Mouse (Mus musculus): ENCODE measurements around the gene Nfkbie. TPM values are rescaled to one million over a fixed set of nuclear protein-coding genes. Genes with fewer than 3 reads are reported as not detected.

Nfkbie gene
- polyA plus RNA-seq, 1 experiment: 12.5 TPM

DNA sequence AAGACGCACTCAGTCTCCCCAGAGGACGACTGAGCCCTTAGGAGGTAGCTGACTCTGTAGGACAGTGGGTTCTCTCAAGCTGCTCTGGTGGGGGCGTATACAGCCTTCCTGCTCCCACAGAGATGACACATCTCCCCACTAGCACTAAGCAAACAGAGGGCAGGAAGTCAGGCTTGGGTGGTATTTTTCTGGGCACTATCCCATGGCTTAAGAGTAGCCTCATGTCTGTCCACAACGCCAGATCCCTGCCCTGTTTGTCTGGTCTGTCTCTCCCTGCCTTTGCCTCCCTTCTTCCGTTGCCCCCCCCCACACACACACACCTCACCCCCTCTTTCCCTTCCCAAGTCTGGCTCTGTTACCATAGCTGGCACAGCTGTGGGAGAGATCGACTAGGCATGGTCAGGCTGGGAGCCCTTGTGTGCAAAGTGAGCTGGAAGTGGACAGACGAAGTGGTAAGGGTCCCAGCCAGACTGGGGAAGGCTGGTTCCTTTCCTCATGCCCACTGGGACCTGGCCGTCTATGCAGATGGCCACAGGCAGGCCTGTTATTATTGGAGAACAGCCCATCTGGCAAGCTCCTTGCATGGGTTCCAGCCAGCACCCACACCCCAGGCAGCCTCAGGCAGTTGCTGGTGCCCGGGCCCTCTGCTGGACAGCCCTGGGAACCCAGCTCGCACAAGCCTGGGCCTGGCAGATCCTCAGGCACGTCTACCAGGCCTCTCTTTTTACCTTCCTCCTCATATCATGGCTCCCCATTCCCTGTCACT lies 41.3 kb downstream of the Nfkbie start:
- Histone ChIP-seq H3K4me3 (replicated peaks; ENCODE audit: insufficient read depth, low read depth, low read length) (no peak overlapping the region), H3K27me3 (ENCODE audit: control insufficient read depth, insufficient read depth, low read length) (no peaks in the 10 kb centered on the region), H3K27ac (ENCODE audit: insufficient read depth, low read length) (peak overlapping the region; percentile 6; the same call in 1 of the 2 replicates), H3K4me1 (ENCODE audit: control insufficient read depth, insufficient read depth, low read length) (peaks cover 39% of the 10 kb centered on the region)
- DNase-seq: peak; percentile 67 to 72
- WGBS: 26% methylated on average over 11 of the region's 11 CpGs
- TF ChIP-seq POLR2A (IDR thresholded peaks at IDR 0.05; ENCODE audit: borderline replicate concordance, insufficient read depth, low read length) (no peak), CTCF (IDR thresholded peaks at IDR 0.05; ENCODE audit: borderline replicate concordance, insufficient read depth, low read depth, low read length) (peak; percentile 55; the same call in 1 of the 2 replicates)

DNA sequence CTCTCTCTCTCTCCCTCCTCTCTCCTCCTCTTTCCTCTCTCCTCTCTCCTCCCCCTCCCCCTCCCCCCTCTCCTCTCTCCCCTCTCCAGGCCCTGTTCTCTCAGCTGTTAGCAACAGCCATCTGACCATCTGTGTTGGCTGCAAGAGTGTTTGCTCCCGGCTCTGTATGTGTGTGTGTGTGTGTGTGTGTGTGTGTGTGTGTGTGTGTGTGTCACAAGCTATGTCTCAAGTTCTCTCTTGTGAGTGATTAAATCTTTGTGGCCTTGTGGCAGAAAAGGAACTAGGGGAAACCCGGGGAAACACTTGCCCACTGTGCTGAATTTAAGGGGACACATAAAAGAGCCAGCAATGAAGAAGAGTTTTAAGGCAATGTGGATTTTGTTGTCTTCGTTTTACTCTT lies 42.3 kb downstream of the Nfkbie start:
- Histone ChIP-seq H3K4me3 (replicated peaks; ENCODE audit: insufficient read depth, low read depth, low read length) (no peak overlapping the region), H3K27ac (ENCODE audit: insufficient read depth, low read length) (no peak overlapping the region), H3K27me3 (ENCODE audit: control insufficient read depth, insufficient read depth, low read length) (no peaks in the 10 kb centered on the region), H3K4me1 (ENCODE audit: control insufficient read depth, insufficient read depth, low read length) (peaks cover 31% of the 10 kb centered on the region)
- WGBS: 39% methylated on average over 3 of the region's 3 CpGs
- TF ChIP-seq POLR2A (IDR thresholded peaks at IDR 0.05; ENCODE audit: borderline replicate concordance, insufficient read depth, low read length) (no peak), CTCF (IDR thresholded peaks at IDR 0.05; ENCODE audit: borderline replicate concordance, insufficient read depth, low read depth, low read length) (no peak)
- peak in 1 of 2 experiments; percentile 18 for DNase-seq

DNA sequence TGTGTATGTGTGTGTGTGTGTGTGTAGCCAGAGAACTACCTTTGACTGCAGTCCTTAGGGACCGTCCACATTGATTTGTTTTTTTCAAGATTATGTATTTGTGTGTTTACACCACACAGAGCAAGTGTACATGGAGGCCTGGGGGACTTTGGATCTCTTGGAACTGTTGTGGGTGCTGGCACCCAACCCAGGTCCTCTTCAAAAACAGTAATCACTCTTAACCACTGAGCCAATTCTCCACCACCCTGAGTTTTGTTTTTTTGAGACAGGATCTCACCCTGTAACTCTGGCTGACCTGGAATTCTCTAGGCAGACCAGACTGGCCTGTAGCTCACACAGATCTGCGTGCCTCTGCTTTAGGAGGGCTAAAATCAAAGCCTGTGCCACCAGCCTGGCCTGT lies 42.9 kb downstream of the Nfkbie start:
- Histone ChIP-seq H3K27me3 (ENCODE audit: control insufficient read depth, insufficient read depth, low read length) (no peaks in the 10 kb centered on the region), H3K4me1 (ENCODE audit: control insufficient read depth, insufficient read depth, low read length) (peaks cover 26% of the 10 kb centered on the region), H3K27ac (ENCODE audit: insufficient read depth, low read length) (no peak overlapping the region), H3K4me3 (replicated peaks; ENCODE audit: insufficient read depth, low read depth, low read length) (no peak overlapping the region)
- DNase-seq: no peak
- TF ChIP-seq POLR2A (IDR thresholded peaks at IDR 0.05; ENCODE audit: borderline replicate concordance, insufficient read depth, low read length) (no peak), CTCF (IDR thresholded peaks at IDR 0.05; ENCODE audit: borderline replicate concordance, insufficient read depth, low read depth, low read length) (no peak)
- WGBS: 89% methylated on average over 2 of the region's 2 CpGs

DNA sequence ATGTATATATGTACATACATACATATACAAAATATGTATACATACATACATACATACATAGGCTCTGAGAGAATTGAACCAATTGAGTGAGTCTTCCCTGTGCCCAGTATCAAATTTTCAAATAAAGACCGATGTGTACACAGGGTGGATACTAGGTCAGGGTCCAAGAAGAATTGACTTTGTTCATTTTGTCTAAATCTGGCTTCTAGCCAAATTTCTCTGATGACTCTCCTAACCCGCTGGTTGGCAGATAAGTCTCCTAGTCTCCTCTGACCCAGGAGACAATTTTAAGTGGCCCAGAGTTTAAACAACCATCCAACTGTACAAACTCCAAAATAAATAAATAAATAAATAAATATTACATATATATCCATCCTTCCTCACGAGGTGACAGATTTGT lies 43.4 kb downstream of the Nfkbie start:
- TF ChIP-seq CTCF (IDR thresholded peaks at IDR 0.05; ENCODE audit: borderline replicate concordance, insufficient read depth, low read depth, low read length): no peak
- no peak for TF ChIP-seq POLR2A (IDR thresholded peaks at IDR 0.05; ENCODE audit: borderline replicate concordance, insufficient read depth, low read length)
- Histone ChIP-seq H3K4me3 (replicated peaks; ENCODE audit: insufficient read depth, low read depth, low read length) (no peak overlapping the region), H3K27me3 (ENCODE audit: control insufficient read depth, insufficient read depth, low read length) (no peaks in the 10 kb centered on the region), H3K4me1 (ENCODE audit: control insufficient read depth, insufficient read depth, low read length) (peaks cover 21% of the 10 kb centered on the region), H3K27ac (ENCODE audit: insufficient read depth, low read length) (no peak overlapping the region)
- no peak for DNase-seq
- 33% methylated on average over 3 of the region's 3 CpGs for WGBS

DNA sequence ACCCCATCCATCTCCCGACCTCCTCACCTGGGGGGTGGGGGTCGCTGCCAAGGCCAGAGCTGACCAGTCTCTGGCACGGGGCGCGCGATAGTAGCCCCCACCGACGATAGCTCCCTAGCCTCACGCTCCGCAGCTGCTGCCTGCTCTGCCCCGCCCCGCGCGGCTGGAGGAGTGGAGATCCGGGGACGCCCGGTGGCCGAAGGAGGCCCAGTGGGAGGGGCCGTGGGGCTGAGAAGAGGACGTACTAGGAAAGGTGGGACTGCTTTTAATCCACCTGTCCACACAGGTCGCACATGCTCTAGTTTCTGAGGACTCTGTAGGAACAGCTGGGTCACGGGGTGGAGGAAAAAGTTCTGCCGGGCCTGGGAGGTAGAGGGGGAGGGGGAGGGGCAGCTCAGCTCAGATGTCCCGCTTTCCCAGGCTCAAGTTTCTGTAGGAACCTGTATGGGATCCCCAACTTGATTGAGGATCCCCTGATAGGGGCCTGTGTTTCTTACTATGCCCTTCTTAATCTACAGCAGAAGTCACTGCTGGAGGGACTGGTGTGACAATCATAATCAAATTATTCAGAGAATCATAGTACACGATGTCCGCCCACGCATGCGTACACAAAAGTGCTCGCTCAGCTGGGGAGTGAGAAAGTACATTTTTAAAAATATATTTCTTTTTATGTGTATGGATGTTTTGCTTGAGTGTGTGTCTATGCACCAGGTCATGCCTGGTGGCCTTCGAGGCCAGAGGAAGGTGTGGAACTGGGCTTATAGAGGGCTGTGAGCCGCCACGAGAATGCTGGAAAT lies 44.1 kb downstream of the Nfkbie start, which contains the start of gene Slc29a1:
Gene Slc29a1 (minus strand): TSS at position 161 of the 797 bp plus-strand sequence.
- Histone ChIP-seq H3K27me3 (ENCODE audit: control insufficient read depth, insufficient read depth, low read length) (no peaks in the 10 kb centered on the region), H3K4me3 (replicated peaks; ENCODE audit: insufficient read depth, low read depth, low read length) (no peak within 1 kb of the TSS), H3K27ac (ENCODE audit: insufficient read depth, low read length) (no peak within 1 kb of the TSS), H3K4me1 (ENCODE audit: control insufficient read depth, insufficient read depth, low read length) (peaks cover 20% of the 10 kb centered on the region)
- WGBS: 26% methylated on average over 32 of the region's 32 CpGs
- TF ChIP-seq POLR2A (IDR thresholded peaks at IDR 0.05; ENCODE audit: borderline replicate concordance, insufficient read depth, low read length) (no peak), CTCF (IDR thresholded peaks at IDR 0.05; ENCODE audit: borderline replicate concordance, insufficient read depth, low read depth, low read length) (no peak)
- peak in 1 of 2 experiments; percentile 35 for DNase-seq

DNA sequence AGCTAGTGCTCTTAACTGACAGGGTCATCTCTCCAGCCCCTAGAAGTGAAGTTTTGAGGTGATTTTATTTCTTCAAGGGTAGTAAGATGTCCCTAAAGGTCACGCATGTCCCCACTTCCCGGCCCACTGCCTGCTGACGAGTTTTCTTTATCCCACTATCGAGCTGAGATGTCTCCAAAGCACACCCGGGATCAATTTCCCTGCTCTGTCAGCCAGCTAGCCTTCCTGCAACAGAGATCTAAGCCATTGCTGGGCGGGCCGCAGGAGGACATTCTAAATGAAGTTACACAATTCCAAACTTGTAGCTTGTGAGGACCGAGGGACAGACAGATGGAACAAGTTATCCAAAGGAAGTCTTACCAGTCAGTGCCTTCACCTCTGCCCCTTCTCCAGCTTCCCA lies 44.8 kb downstream of the Nfkbie start:
- no peak for DNase-seq
- H3K4me3 ChIP-seq (replicated peaks; ENCODE audit: insufficient read depth, low read depth, low read length): no peak overlapping the region
- TF ChIP-seq POLR2A (IDR thresholded peaks at IDR 0.05; ENCODE audit: borderline replicate concordance, insufficient read depth, low read length) (no peak), CTCF (IDR thresholded peaks at IDR 0.05; ENCODE audit: borderline replicate concordance, insufficient read depth, low read depth, low read length) (no peak)
- no peak overlapping the region for H3K27ac ChIP-seq (ENCODE audit: insufficient read depth, low read length)
- H3K4me1 ChIP-seq (ENCODE audit: control insufficient read depth, insufficient read depth, low read length): peaks cover 15% of the 10 kb centered on the region
- 83% methylated on average over 8 of the region's 8 CpGs for WGBS
- H3K27me3 ChIP-seq (ENCODE audit: control insufficient read depth, insufficient read depth, low read length): no peaks in the 10 kb centered on the region

DNA sequence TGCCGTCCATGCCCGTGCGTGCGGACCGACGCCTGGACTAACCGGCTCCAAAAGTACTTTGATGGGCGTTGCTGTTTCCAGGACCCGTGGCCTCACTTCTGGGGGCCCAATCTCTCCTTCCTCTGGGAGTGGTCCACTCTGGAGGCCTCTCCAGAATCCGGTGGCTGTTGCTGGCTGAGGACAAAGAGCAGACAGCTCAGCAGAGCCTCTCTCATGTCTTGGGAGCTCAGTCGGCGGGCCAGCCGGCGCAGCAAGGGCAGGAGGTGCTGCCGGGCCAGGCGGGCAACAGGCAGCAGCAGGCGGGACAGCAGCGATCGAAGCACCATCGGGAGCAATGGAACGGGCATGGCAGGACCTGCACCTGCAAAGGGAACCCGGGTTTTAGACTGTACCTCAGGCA lies 45.8 kb downstream of the Nfkbie start:
- WGBS: 40% methylated on average over 22 of the region's 22 CpGs
- Histone ChIP-seq H3K4me3 (replicated peaks; ENCODE audit: insufficient read depth, low read depth, low read length) (no peak overlapping the region), H3K27me3 (ENCODE audit: control insufficient read depth, insufficient read depth, low read length) (no peaks in the 10 kb centered on the region), H3K27ac (ENCODE audit: insufficient read depth, low read length) (no peak overlapping the region), H3K4me1 (ENCODE audit: control insufficient read depth, insufficient read depth, low read length) (peaks cover 10% of the 10 kb centered on the region)
- TF ChIP-seq CTCF (IDR thresholded peaks at IDR 0.05; ENCODE audit: borderline replicate concordance, insufficient read depth, low read depth, low read length) (no peak), POLR2A (IDR thresholded peaks at IDR 0.05; ENCODE audit: borderline replicate concordance, insufficient read depth, low read length) (no peak)
- DNase-seq: no peak
